Mouse (Mus musculus) ES-Bruce4 (cell line): ENCODE measurements around the gene Tradd.

Experiments
- CTCF ChIP-seq: IDR thresholded peaks from one replicate; pipeline ENCODE4 v1.8.1; 2011; ENCODE audit warnings: low read depth, low read length
- EP300 ChIP-seq: IDR thresholded peaks from 2 replicates; pipeline ENCODE4 v1.6.1; 2011; ENCODE audit warnings: low read depth, low read length; ENCODE audit not compliant: insufficient read depth

- TF ChIP-seq EP300 (no peak), CTCF (no peak)
These were observed 33.2 kb upstream of the Tradd start, which contains the start of gene E2f4 for GRCm38 (mm10) chr8:105297511-105298192.
